Mouse (Mus musculus) monocyte, adult 2 months (primary cell): ENCODE results near the gene Lrrc1.

ENCODE experiments used
- DNase-seq, 2 experiments: peaks; one replicate each; pipeline ENCODE4 v3.0.0; 2022; ENCODE audit warnings: low spot score in 2 of 2, low read depth in 1 of 2

Gene Lrrc1

GRCm38 (mm10) chr9:77543351-77544321 lies 1.0 kb downstream of the Lrrc1 start:
- no peak for DNase-seq

GRCm38 (mm10) chr9:77541556-77541955 lies 3.1 kb downstream of the Lrrc1 start:
- no peak for DNase-seq

- DNase-seq: no peak
Measured at GRCm38 (mm10) chr9:77539232-77539631, 5.4 kb downstream of the Lrrc1 start.

- DNase-seq: no peak
Measured at GRCm38 (mm10) chr9:77537357-77537756, 7.3 kb downstream of the Lrrc1 start.

GRCm38 (mm10) chr9:77536832-77537231 lies 7.8 kb downstream of the Lrrc1 start:
- DNase-seq: no peak

- DNase-seq: no peak
Measured at GRCm38 (mm10) chr9:77536286-77536685, 8.4 kb downstream of the Lrrc1 start.

- no peak for DNase-seq
Measured at GRCm38 (mm10) chr9:77535021-77535744, 9.5 kb downstream of the Lrrc1 start.

- DNase-seq: no peak
Measured at GRCm38 (mm10) chr9:77528379-77529041, 16.2 kb downstream of the Lrrc1 start.

GRCm38 (mm10) chr9:77527170-77527569 lies 17.5 kb downstream of the Lrrc1 start:
- DNase-seq: no peak

GRCm38 (mm10) chr9:77526715-77527114 lies 18.0 kb downstream of the Lrrc1 start:
- no peak for DNase-seq

- DNase-seq: no peak
Measured at GRCm38 (mm10) chr9:77525595-77526295, 18.9 kb downstream of the Lrrc1 start.

- no peak for DNase-seq
Measured at GRCm38 (mm10) chr9:77523793-77524192, 20.9 kb downstream of the Lrrc1 start.

GRCm38 (mm10) chr9:77522476-77522875 lies 22.2 kb downstream of the Lrrc1 start:
- DNase-seq: no peak

GRCm38 (mm10) chr9:77519198-77519597 lies 25.5 kb downstream of the Lrrc1 start:
- DNase-seq: no peak

GRCm38 (mm10) chr9:77516782-77517364 lies 27.8 kb downstream of the Lrrc1 start:
- DNase-seq: no peak

GRCm38 (mm10) chr9:77513892-77514291 lies 30.8 kb downstream of the Lrrc1 start:
- no peak for DNase-seq

- no peak for DNase-seq
Measured at GRCm38 (mm10) chr9:77512220-77512619, 32.5 kb downstream of the Lrrc1 start.

GRCm38 (mm10) chr9:77510574-77510973 lies 34.1 kb downstream of the Lrrc1 start:
- no peak for DNase-seq

- no peak for DNase-seq
Measured at GRCm38 (mm10) chr9:77507743-77508394, 36.8 kb downstream of the Lrrc1 start.
